Mouse (Mus musculus) lung, adult 2 months (tissue): ENCODE data around the gene Snx29.

Source experiments
- CTCF ChIP-seq: fragments of 200-500 bp; IDR thresholded peaks from 2 replicates; pipeline ENCODE4 v1.5.1; 2011; ENCODE audit warnings: mild to moderate bottlenecking, low read length, control low read depth; ENCODE audit not compliant: insufficient read depth
- POLR2A ChIP-seq: fragments of 200-500 bp; IDR thresholded peaks from 2 replicates; pipeline ENCODE4 v1.6.1; 2011; ENCODE audit warnings: low read depth, mild to moderate bottlenecking, control low read depth, low read length, borderline replicate concordance; ENCODE audit errors: extremely low read depth

DNA sequence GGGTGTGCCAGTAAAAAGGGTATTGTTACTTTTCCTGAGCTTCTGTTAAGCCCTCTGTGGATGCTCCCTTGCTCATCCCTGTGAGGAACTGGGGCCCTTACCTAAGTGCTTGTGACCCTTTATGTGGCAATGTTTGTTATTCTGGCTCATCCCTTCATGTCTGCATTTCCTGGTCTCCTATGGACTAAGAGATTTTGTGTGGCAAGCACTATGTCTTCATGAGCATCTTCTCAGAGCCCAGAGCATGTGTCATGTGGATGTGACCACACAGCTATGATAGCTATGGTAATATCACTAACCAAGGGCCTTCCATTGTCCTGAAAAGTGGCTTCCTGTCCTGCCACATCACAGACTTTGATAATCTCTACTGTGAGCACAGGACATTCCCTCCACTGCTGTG lies 315.1 kb downstream of the Snx29 start:
- TF ChIP-seq CTCF (no peak), POLR2A (no peak)
